Mouse (Mus musculus) neutrophil, adult 5-6 weeks (primary cell): Measurements from ENCODE around the gene Eloa. TPM values are rescaled to one million over a fixed set of nuclear protein-coding genes. Genes with fewer than 3 reads are reported as not detected.
A peak's percentile ranks its signal among the peaks of the same experiment; 100 is the strongest.
"Not testable (repeated sequence)": the region's sequence is repeated elsewhere in the genome, so short reads cannot be mapped to it uniquely, and the experiment has no call there.

Source experiments
- ATAC-seq: fragments of 151-379, 151-347 bp; 2 replicates; pipeline ENCODE4 v1.8.0; 2017; ENCODE audit warnings: mild to moderate bottlenecking, moderate TSS enrichment; ENCODE audit not compliant: insufficient number of reproducible peaks, poor library complexity, low FRiP score, severe bottlenecking; ENCODE audit errors: extremely low read depth
- total RNA-seq: library from RNA; stranded (forward); fragments of 200-1000 nt; gene quantifications from 2 replicates; pipeline ENCODE4 v1.2.3, GENCODE M21; 2017

Gene Eloa
- 73.5 and 78.9 TPM in 2 replicates for total RNA-seq

GRCm38 (mm10) chr4:136021549-136022047 lies at the start of gene Eloa:
Gene Eloa (minus strand): TSS chr4:136021763.
- ATAC-seq = peak; percentile 99

GRCm38 (mm10) chr4:136071178-136071714 lies 49.7 kb upstream of the Eloa start:
- peak; percentile 78 for ATAC-seq

- no peak for ATAC-seq
These were observed 49.0 kb upstream of the Eloa start for GRCm38 (mm10) chr4:136070592-136070991.

GRCm38 (mm10) chr4:136069954-136070353 lies 48.4 kb upstream of the Eloa start:
- ATAC-seq = peak; percentile 65

- no peak for ATAC-seq
These were observed 47.8 kb upstream of the Eloa start for GRCm38 (mm10) chr4:136069313-136069712.

GRCm38 (mm10) chr4:136063143-136063542 lies 41.6 kb upstream of the Eloa start:
- ATAC-seq = no peak

- not testable (repeated sequence) for ATAC-seq
These were observed 38.4 kb upstream of the Eloa start for GRCm38 (mm10) chr4:136059800-136060488.

- no peak for ATAC-seq
These were observed 36.4 kb upstream of the Eloa start for GRCm38 (mm10) chr4:136057916-136058315.

GRCm38 (mm10) chr4:136056030-136056429 lies 34.5 kb upstream of the Eloa start:
- ATAC-seq = no peak

- ATAC-seq = no peak
These were observed 32.3 kb upstream of the Eloa start for GRCm38 (mm10) chr4:136053843-136054242.

GRCm38 (mm10) chr4:136053247-136053596 lies 31.7 kb upstream of the Eloa start, which contains the start of gene Rpl11:
Gene Rpl11 (minus strand): TSS chr4:136053428.
- peak; percentile 100 for ATAC-seq

- ATAC-seq = no peak
These were observed 31.1 kb upstream of the Eloa start for GRCm38 (mm10) chr4:136052534-136053246.

- no peak for ATAC-seq
These were observed 30.5 kb upstream of the Eloa start for GRCm38 (mm10) chr4:136052060-136052459.

GRCm38 (mm10) chr4:136050226-136050625 lies 28.7 kb upstream of the Eloa start:
- no peak for ATAC-seq

- ATAC-seq = no peak
These were observed 26.9 kb upstream of the Eloa start for GRCm38 (mm10) chr4:136048291-136049032.

GRCm38 (mm10) chr4:136047626-136048025 lies 26.1 kb upstream of the Eloa start:
- ATAC-seq = no peak

- ATAC-seq = no peak
These were observed 25.3 kb upstream of the Eloa start for GRCm38 (mm10) chr4:136046888-136047287.

- ATAC-seq = no peak
These were observed 23.5 kb upstream of the Eloa start for GRCm38 (mm10) chr4:136045091-136045490.

- ATAC-seq = no peak
These were observed 22.3 kb upstream of the Eloa start for GRCm38 (mm10) chr4:136043784-136044400.
